Mouse (Mus musculus): ENCODE data around the gene Lcmt1. TPM values are rescaled to one million over a fixed set of nuclear protein-coding genes. Genes with fewer than 3 reads are reported as not detected.

The Lcmt1 gene
- polyA plus RNA-seq, 1 experiment from 2014 or later = 112 TPM

DNA sequence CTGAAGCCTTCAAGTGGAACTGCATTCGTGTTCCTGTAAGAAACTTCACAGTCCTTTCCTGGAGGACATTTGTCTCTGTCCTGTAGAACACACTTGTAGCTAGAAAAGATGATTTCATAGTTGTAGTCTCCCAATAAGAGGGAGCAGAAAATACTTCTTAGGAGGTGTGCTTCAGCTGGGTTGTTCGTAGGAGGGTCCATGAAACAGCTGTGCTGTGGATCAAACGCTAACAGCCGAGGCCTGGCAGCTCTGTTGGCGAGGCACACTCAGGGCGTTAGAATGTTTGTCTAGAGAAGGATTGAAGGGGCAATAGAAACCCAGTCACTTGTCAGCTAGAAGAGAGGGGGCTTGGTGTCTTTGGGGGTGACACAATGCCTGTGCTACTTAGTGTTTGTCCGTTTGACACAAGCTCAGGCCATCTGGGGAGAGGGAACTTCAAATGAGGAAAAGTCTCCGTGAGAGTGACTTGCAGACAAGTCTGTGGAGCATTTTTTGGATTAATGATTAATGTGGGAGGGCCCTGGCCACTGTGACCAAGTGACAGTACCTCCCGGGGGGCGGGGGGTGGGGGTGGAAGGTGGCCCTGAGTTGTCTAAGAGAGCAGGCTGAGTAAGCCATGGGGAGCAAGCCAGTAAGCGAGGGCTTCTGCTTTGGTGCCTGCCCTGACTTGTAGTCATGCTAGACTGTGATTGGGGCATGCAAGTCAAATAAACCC is 16.3 kb downstream of the Lcmt1 start:
- Histone ChIP-seq H3K9me3 (ENCODE audit: control insufficient read depth, low read length) (no peaks in the 10 kb centered on the region), H3K9ac (replicated peaks; ENCODE audit: low read depth, low read length) (no peak overlapping the region), H3K27ac (ENCODE audit: low read depth, low read length) (no peak overlapping the region), H3K4me1 (ENCODE audit: control insufficient read depth, insufficient read depth, low read length) (no peaks in the 10 kb centered on the region), H3K36me3 (ENCODE audit: control insufficient read depth, insufficient read depth, low read length) (peaks cover 4% of the 10 kb centered on the region), H3K4me3 (ENCODE audit: low read depth, low read length) (no peak overlapping the region), H3K27me3 (ENCODE audit: control insufficient read depth, insufficient read depth, low read length) (no peaks in the 10 kb centered on the region), H3K4me2 (ENCODE audit: low read depth, low read length) (no peak overlapping the region)
- ATAC-seq (ENCODE audit: low read depth) = no peak
- WGBS = 77% methylated on average over 11 of the region's 11 CpGs

DNA sequence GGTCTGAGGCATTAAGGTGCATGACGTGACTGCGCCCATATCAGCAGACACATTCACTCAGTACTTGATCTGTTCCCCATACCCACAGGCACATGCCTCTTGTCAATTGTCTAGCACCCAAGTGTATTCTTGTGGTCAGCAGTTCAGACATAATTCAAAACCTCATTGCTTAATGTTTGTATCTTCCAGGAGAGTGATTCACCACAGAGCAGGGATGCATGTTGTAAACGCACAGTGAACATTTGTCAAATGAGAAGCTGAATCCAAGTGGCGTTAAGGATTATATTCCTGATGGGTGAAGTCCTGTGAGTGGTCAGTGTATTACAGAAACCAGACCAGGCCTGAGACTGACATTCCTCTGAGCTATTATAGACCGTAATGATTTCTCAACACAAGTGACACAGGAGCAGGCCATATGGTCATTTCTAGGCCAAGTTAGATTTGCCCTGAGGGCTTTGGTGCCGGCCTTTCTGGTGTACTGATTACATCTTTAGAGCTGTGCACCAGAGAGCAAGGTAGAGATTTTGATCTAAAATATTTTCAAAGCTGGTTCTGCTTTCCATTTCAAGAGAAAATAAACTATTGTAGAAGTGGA is 20.2 kb downstream of the Lcmt1 start:
- no peak overlapping the region for H3K4me3 ChIP-seq (ENCODE audit: low read depth, low read length)
- no peak overlapping the region for H3K9ac ChIP-seq (replicated peaks; ENCODE audit: low read depth, low read length)
- no peaks in the 10 kb centered on the region for H3K4me1 ChIP-seq (ENCODE audit: control insufficient read depth, insufficient read depth, low read length)
- H3K4me2 ChIP-seq (ENCODE audit: low read depth, low read length) = no peak overlapping the region
- no peak for ATAC-seq (ENCODE audit: low read depth)
- no peak overlapping the region for H3K27ac ChIP-seq (ENCODE audit: low read depth, low read length)
- 88% methylated on average over 6 of the region's 6 CpGs for WGBS
- H3K36me3 ChIP-seq (ENCODE audit: control insufficient read depth, insufficient read depth, low read length) = peaks cover 10% of the 10 kb centered on the region
- H3K27me3 ChIP-seq (ENCODE audit: control insufficient read depth, insufficient read depth, low read length) = no peaks in the 10 kb centered on the region
- H3K9me3 ChIP-seq (ENCODE audit: control insufficient read depth, low read length) = no peaks in the 10 kb centered on the region

DNA sequence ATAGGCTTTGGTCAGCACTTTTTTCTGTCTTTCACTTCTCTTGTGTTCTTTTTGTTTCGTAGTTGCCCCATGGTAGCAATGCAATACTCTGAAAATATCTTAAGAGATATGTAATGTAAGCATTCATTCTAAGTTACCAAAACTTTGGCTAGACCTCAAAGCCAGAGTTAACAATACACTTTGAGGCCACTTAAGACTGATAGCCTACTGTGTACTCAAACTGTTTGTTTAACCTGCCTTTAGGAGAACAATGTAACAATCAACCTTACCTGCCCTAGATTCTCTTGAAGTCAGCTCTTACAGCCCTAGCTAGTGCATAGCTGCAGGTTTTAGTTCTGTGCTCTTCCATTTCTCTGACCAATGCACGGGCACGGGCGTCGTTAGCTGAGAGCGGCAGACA is 24.7 kb downstream of the Lcmt1 start:
- Histone ChIP-seq H3K4me2 (ENCODE audit: low read depth, low read length) (no peak overlapping the region), H3K27ac (ENCODE audit: low read depth, low read length) (no peak overlapping the region), H3K4me1 (ENCODE audit: control insufficient read depth, insufficient read depth, low read length) (no peaks in the 10 kb centered on the region), H3K9me3 (ENCODE audit: control insufficient read depth, low read length) (no peaks in the 10 kb centered on the region), H3K4me3 (ENCODE audit: low read depth, low read length) (no peak overlapping the region), H3K27me3 (ENCODE audit: control insufficient read depth, insufficient read depth, low read length) (no peaks in the 10 kb centered on the region), H3K36me3 (ENCODE audit: control insufficient read depth, insufficient read depth, low read length) (peaks cover 7% of the 10 kb centered on the region), H3K9ac (replicated peaks; ENCODE audit: low read depth, low read length) (no peak overlapping the region)
- WGBS = 94% methylated on average over 6 of the region's 6 CpGs
- no peak for ATAC-seq (ENCODE audit: low read depth)

DNA sequence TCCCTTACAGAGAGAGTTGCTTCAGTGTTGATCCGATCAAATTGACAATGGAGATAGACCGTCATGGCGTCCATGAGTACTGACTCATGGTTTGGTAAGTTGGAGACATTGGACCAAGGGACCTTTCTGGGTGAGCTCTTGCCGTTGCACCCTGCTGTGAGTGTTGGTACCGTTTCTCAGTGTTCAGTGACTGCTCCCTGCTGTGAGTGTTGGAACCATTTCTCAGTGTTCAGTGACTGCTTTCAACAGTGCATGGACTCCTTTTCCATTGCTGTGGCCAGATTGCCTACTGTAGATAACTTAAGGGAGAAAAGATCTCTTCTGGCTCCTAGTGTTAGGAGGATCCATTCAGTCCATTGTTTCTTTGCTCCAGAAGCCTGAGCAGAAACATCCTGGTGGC is 27.3 kb downstream of the Lcmt1 start:
- peaks cover 7% of the 10 kb centered on the region for H3K36me3 ChIP-seq (ENCODE audit: control insufficient read depth, insufficient read depth, low read length)
- no peaks in the 10 kb centered on the region for H3K9me3 ChIP-seq (ENCODE audit: control insufficient read depth, low read length)
- H3K4me2 ChIP-seq (ENCODE audit: low read depth, low read length) = no peak overlapping the region
- ATAC-seq (ENCODE audit: low read depth) = no peak
- 88% methylated on average over 5 of the region's 5 CpGs for WGBS
- no peak overlapping the region for H3K27ac ChIP-seq (ENCODE audit: low read depth, low read length)
- H3K27me3 ChIP-seq (ENCODE audit: control insufficient read depth, insufficient read depth, low read length) = no peaks in the 10 kb centered on the region
- H3K9ac ChIP-seq (replicated peaks; ENCODE audit: low read depth, low read length) = no peak overlapping the region
- H3K4me3 ChIP-seq (ENCODE audit: low read depth, low read length) = no peak overlapping the region
- H3K4me1 ChIP-seq (ENCODE audit: control insufficient read depth, insufficient read depth, low read length) = no peaks in the 10 kb centered on the region

DNA sequence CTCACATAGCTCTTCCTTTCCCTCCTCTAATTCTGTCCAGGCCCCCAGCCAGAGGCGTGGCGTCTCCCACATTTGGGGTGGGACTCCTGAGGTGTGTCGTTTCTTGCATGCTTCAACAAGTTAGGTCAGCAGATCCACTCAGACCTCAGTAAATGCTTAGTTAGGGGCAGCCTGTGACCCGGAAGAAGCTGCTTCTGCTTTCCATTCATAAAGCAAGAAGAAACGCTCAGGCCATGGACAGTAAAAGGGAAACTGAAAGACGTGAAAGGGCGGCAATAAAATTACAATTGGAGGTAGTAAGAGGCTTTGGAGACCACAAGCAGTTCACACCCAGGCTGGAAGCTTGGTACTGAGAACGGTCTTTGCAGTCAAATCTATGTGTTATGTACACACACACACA is 27.8 kb downstream of the Lcmt1 start:
- Histone ChIP-seq H3K9me3 (ENCODE audit: control insufficient read depth, low read length) (no peaks in the 10 kb centered on the region), H3K36me3 (ENCODE audit: control insufficient read depth, insufficient read depth, low read length) (peaks cover 11% of the 10 kb centered on the region), H3K27ac (ENCODE audit: low read depth, low read length) (no peak overlapping the region), H3K4me3 (ENCODE audit: low read depth, low read length) (no peak overlapping the region), H3K4me1 (ENCODE audit: control insufficient read depth, insufficient read depth, low read length) (no peaks in the 10 kb centered on the region), H3K9ac (replicated peaks; ENCODE audit: low read depth, low read length) (no peak overlapping the region), H3K27me3 (ENCODE audit: control insufficient read depth, insufficient read depth, low read length) (no peaks in the 10 kb centered on the region), H3K4me2 (ENCODE audit: low read depth, low read length) (no peak overlapping the region)
- no peak for ATAC-seq (ENCODE audit: low read depth)
- WGBS = 50% methylated on average over 8 of the region's 8 CpGs

DNA sequence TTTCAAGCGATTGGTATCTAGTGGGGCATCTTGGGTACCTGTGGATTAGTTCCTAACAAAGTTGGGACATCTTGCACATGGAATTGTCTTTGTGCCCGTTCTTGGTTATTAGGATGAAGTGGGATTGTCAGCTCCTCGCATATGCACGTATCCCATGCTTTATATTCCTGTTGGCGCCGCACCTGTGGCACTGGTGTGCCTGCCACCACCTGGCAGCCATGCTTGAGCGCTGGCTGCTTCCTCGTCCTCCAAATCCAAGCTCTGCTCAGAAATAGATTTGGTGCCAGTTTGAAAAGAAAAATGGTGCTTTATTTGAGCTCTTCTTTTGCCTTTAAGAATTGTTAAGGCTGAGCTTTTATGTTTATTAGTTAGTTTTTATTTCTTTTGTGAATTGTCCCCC is 28.3 kb downstream of the Lcmt1 start:
- H3K4me1 ChIP-seq (ENCODE audit: control insufficient read depth, insufficient read depth, low read length) = no peaks in the 10 kb centered on the region
- no peak overlapping the region for H3K9ac ChIP-seq (replicated peaks; ENCODE audit: low read depth, low read length)
- H3K36me3 ChIP-seq (ENCODE audit: control insufficient read depth, insufficient read depth, low read length) = peaks cover 8% of the 10 kb centered on the region
- no peak for ATAC-seq (ENCODE audit: low read depth)
- H3K27ac ChIP-seq (ENCODE audit: low read depth, low read length) = no peak overlapping the region
- H3K9me3 ChIP-seq (ENCODE audit: control insufficient read depth, low read length) = no peaks in the 10 kb centered on the region
- no peak overlapping the region for H3K4me3 ChIP-seq (ENCODE audit: low read depth, low read length)
- H3K4me2 ChIP-seq (ENCODE audit: low read depth, low read length) = no peak overlapping the region
- H3K27me3 ChIP-seq (ENCODE audit: control insufficient read depth, insufficient read depth, low read length) = no peaks in the 10 kb centered on the region
- WGBS = 91% methylated on average over 8 of the region's 8 CpGs

DNA sequence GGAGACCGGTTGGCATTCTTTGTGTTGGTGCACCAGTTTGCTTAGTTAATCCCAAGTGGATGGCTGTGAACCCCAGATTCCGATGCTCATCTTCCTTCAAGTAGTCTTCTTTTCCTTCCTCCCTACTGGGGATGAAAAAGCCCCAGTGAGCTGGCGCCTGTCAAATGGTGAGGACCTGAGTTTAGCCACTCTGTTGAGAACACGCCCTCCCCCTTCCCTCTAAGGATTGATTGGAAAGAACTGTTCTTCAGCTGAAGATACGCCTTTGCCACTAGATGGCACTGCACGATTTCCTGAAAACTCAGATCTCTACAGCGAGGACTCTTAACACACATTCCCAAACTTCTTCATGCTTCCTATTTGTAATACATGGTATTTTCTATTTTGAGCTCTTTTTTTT is 29.2 kb downstream of the Lcmt1 start:
- 32% methylated on average over 7 of the region's 7 CpGs for WGBS
- Histone ChIP-seq H3K27ac (ENCODE audit: low read depth, low read length) (no peak overlapping the region), H3K4me2 (ENCODE audit: low read depth, low read length) (no peak overlapping the region), H3K4me3 (ENCODE audit: low read depth, low read length) (no peak overlapping the region), H3K9me3 (ENCODE audit: control insufficient read depth, low read length) (no peaks in the 10 kb centered on the region), H3K36me3 (ENCODE audit: control insufficient read depth, insufficient read depth, low read length) (peaks cover 6% of the 10 kb centered on the region), H3K9ac (replicated peaks; ENCODE audit: low read depth, low read length) (no peak overlapping the region), H3K27me3 (ENCODE audit: control insufficient read depth, insufficient read depth, low read length) (no peaks in the 10 kb centered on the region), H3K4me1 (ENCODE audit: control insufficient read depth, insufficient read depth, low read length) (no peaks in the 10 kb centered on the region)
- ATAC-seq (ENCODE audit: low read depth) = peak; percentile 56

DNA sequence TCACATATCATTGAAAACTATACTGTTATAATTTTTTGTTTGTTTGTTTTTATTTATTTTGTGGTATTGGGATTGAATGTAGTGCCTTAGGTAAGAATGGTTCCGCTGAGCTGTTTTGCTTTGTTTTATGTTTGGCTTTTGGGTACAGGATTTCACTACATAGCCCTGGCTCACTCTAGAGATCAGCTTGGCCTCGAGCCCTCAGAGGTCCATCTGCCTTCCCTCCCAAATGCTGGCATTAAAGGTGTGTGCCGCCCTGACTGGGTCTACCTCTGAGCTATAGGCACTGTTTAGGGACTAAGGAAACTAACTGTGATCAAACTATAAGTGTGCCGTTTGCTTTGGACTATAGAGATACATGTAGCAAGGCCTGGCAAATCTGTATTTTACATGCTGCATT is 29.7 kb downstream of the Lcmt1 start:
- Histone ChIP-seq H3K27ac (ENCODE audit: low read depth, low read length) (no peak overlapping the region), H3K4me3 (ENCODE audit: low read depth, low read length) (no peak overlapping the region), H3K9ac (replicated peaks; ENCODE audit: low read depth, low read length) (no peak overlapping the region), H3K36me3 (ENCODE audit: control insufficient read depth, insufficient read depth, low read length) (peaks cover 10% of the 10 kb centered on the region), H3K9me3 (ENCODE audit: control insufficient read depth, low read length) (no peaks in the 10 kb centered on the region), H3K4me2 (ENCODE audit: low read depth, low read length) (no peak overlapping the region), H3K4me1 (ENCODE audit: control insufficient read depth, insufficient read depth, low read length) (no peaks in the 10 kb centered on the region), H3K27me3 (ENCODE audit: control insufficient read depth, insufficient read depth, low read length) (no peaks in the 10 kb centered on the region)
- ATAC-seq (ENCODE audit: low read depth) = no peak
- 88% methylated on average over 4 of the region's 4 CpGs for WGBS

DNA sequence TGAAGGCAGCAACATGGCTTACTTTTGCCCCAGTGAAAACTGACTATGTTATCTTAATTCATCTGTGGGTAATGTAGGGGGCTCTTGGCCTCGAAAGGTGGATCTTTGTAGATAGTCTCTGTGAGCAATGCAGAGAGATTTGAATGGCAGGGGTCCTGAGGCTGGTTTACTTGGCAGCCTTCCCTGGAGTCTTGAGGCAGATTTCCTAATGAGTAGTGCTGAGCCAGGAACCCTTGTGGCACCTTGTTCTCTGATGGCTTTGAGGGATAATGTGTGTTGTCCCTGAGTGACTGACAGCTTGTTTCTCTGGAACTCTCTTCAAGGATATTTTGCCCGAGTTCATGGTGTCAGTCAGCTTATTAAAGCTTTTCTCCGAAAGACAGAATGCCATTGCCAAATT is 31.5 kb downstream of the Lcmt1 start:
- no peak overlapping the region for H3K4me2 ChIP-seq (ENCODE audit: low read depth, low read length)
- H3K9ac ChIP-seq (replicated peaks; ENCODE audit: low read depth, low read length) = no peak overlapping the region
- H3K27me3 ChIP-seq (ENCODE audit: control insufficient read depth, insufficient read depth, low read length) = no peaks in the 10 kb centered on the region
- WGBS = 90% methylated on average over 3 of the region's 3 CpGs
- H3K9me3 ChIP-seq (ENCODE audit: control insufficient read depth, low read length) = no peaks in the 10 kb centered on the region
- ATAC-seq (ENCODE audit: low read depth) = no peak
- H3K27ac ChIP-seq (ENCODE audit: low read depth, low read length) = no peak overlapping the region
- peaks cover 17% of the 10 kb centered on the region for H3K36me3 ChIP-seq (ENCODE audit: control insufficient read depth, insufficient read depth, low read length)
- no peak overlapping the region for H3K4me3 ChIP-seq (ENCODE audit: low read depth, low read length)
- no peaks in the 10 kb centered on the region for H3K4me1 ChIP-seq (ENCODE audit: control insufficient read depth, insufficient read depth, low read length)

Data from neural tube, embryonic 14.5 days (tissue).